Mouse (Mus musculus) layer of hippocampus, adult 8-10 months (tissue): ENCODE data around the gene Gm595. TPM values are rescaled to one million over a fixed set of nuclear protein-coding genes. Genes with fewer than 3 reads are reported as not detected.

Source experiments
- DNase-seq, 2 experiments: peaks; one replicate each; pipeline ENCODE4 v3.0.0; 2022; ENCODE audit warnings: low spot score in 2 of 2
- total RNA-seq, 4 experiments: library from RNA; stranded (reverse); gene quantifications; 2 replicates each; pipeline ENCODE4 v1.2.4; 2022

Gm595 gene
- total RNA-seq, result not detected

DNA sequence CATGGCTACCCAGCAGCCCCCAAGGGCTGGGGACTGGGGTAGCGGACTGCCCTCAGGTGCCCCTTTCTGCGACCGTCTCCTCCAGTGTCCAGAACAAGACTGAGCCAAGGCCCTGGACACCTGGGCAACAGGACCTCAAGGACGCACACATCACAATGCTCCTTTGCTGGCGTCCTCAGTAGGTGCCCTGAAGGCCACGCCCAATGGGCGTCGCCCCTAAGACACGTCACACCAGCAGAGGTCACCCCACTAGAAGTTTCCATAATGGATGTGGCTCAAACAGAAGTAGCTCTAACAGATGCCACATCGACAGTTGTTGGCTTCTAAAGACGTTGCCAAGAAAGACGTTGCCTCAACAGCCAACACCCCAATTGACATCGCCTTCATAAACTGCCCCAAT is at the start of gene Gm595:
Gene Gm595 (minus strand): TSS at position 101 of the 400 bp plus-strand sequence.
- no peak for DNase-seq

DNA sequence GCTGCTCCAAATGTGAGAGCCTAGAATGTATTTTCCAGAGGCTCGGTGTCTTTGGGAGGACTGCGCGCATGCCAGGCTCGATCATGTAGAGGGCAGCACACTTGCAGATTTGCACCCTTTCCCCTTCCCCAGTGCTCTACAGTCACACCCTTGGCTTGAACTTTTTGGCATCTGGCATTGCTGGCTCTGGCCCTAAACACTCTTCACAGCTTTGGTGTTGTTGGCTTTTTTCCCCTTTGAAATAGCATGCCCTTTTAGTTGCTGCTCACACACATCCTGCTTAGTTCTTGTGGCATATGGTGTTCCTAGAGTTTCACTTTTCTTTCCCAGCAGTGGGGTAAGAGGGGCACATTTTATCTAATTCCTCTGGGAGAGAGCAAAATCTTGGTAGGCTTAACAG is 30.9 kb upstream of the Gm595 start:
- no peak for DNase-seq

DNA sequence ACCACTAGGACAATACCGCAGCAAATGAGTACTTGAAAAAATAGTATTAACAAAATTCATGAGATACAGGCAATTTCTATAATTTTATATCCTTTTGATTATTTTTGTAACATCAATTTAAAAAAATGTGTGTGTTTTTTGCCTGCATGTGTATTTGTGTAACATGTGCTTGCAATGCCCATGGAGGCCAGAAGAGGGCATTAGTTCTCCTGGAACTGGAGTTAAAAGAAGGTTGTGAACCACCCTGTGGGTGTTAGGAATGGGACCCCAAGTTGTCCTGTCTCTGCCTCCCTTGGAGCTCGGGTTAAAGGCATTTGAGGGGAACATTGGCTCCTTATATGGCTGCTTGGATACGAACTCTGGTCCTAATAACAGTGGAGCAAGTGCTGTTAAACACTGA is 26.2 kb upstream of the Gm595 start:
- DNase-seq, result no peak

DNA sequence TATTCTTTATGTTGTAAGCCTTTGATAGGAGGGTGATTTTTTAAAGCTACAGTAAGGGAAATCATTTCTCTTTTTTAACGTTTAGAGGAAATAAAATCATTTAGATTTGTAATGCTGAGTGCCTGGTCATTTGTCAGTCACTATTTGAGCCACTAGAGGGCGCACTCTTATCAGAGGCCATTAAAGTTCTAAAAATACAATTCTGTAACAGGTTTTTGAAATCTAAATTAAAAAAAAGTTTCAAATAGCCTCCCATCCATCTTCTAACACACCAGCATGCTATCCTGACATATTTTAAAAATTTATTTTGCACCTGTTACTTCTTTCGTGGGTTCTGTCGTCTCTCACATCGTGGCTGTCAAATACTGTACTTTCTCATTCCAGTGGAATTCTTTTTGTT is 22.0 kb upstream of the Gm595 start:
- DNase-seq, result peak in 1 of 2 experiments; percentile 6

DNA sequence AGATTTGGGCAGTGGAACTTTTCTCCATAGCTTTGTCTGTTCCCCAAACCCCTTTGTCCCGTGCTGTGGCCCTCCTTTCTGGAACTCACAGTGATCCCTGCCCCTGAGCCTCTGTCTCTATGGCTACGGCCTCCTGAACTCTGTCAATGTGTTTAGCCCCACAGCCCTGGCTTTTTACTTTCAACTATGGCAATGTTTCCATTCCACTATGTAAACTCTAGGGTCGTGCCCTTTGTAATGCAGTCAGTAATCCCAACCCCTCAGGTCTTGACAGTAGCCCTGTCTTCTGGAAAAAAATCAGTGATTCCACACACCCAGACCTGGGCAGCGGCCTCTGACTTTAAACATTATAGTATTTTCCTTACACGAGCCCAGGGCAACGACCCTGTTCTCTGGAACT is 19.3 kb upstream of the Gm595 start:
- DNase-seq, result no peak

DNA sequence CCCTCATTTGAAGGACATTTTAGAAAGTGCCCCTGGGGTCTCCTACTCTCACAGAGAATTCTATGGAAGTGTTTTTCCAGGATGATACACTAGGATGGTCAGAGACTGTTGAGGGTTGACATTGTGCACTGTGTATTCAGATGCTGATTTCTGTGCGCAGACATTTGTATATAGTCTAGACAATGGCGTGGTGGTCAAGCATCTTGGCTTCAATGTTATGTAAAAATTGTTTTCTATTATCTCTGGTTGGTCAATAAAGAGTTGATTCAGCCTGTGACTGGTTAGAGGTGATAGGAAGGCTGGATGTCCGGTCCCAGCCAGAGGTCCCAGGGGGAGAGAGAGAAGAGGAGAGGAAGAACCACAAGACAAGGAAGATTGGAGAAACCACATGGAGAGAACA is 16.4 kb upstream of the Gm595 start:
- no peak for DNase-seq

DNA sequence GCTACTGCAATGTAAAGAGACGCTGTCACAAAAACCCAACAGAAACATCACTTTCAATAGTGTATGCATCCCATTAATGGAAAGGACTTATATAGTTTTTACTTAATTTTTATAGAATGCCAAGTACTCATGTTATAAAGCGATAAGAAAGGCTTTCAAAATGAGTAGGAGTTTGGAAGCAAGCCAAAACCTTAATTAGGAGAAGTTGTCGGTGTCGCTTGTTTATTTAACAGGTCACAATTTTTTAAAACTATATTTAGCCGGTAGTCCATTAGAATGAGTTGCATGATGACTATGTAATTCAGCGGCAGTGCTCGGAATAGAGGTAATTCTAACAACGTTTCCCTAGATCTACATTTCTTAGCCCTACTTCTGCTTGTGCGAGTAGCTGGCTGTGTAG is 12.7 kb upstream of the Gm595 start:
- no peak for DNase-seq

DNA sequence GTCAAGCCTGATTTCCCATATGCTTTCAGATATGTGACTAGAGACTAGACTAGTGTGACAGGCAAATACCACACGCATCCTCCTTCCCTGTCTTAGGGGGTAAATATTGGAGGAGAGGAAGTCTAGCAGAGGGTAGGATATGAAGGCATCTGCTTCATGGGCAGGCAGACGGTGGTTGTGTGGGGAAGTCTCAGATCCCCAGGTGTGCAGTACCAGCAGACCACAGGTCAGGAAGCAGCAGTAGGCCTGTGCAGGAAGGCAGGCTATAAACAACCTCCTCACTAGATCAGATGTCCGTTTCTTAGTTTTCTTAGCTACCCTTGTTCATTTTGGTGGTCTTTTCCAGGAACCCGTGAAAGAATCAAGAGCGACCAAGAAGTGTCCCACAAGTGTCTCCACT is 7.1 kb upstream of the Gm595 start:
- no peak for DNase-seq

Other genes with a start within 250 kb of the Gm595 start
- not detected for gene Gpr119, start 203.2 kb downstream of the Gm595 start, total RNA-seq
- 1 to 10 TPM; 4.3 to 6.2 (median 4.7) TPM for gene Rbmx2, start 182.7 kb downstream of the Gm595 start, total RNA-seq